Mouse (Mus musculus) hindbrain, embryonic 10.5 days (tissue): ENCODE results near the gene Csf2ra. TPM values are rescaled to one million over a fixed set of nuclear protein-coding genes. Genes with fewer than 3 reads are reported as not detected.
A peak's percentile ranks its signal among the peaks of the same experiment; 100 is the strongest.
"Not testable (repeated sequence)": the region's sequence is repeated elsewhere in the genome, so short reads cannot be mapped to it uniquely, and the experiment has no call there.

Experiments used
- DNase-seq: peaks from one replicate; pipeline ENCODE4 v3.0.0-alpha.2; 2017; ENCODE audit warnings: low spot score
- H3K27ac ChIP-seq: fragments of 300-500 bp; sonication (generic); 2 replicates; pipeline ENCODE4 v1.5.1; 2016; ENCODE audit warnings: mild to moderate bottlenecking, moderate library complexity
- H3K27me3 ChIP-seq: fragments of 300-500 bp; sonication (generic); 2 replicates; pipeline ENCODE4 v1.6.1; 2016; ENCODE audit warnings: mild to moderate bottlenecking; ENCODE audit not compliant: poor library complexity, insufficient read depth, severe bottlenecking
- H3K36me3 ChIP-seq: fragments of 300-500 bp; sonication (generic); 2 replicates; pipeline ENCODE4 v1.6.1; 2016; ENCODE audit warnings: mild to moderate bottlenecking, moderate library complexity
- H3K4me1 ChIP-seq: fragments of 300-500 bp; sonication (generic); replicated peaks from 2 replicates; pipeline ENCODE4 v1.6.1; 2016; ENCODE audit warnings: mild to moderate bottlenecking
- H3K4me3 ChIP-seq: fragments of 300-500 bp; sonication (generic); 2 replicates; pipeline ENCODE4 v1.5.1; 2016; ENCODE audit warnings: mild to moderate bottlenecking, moderate library complexity
- H3K9me3 ChIP-seq: fragments of 300-500 bp; sonication (generic); 2 replicates; pipeline ENCODE4 v1.6.1; 2016; ENCODE audit warnings: mild to moderate bottlenecking, moderate library complexity
- WGBS: fragments of 180-500 bp; shearing (Covaris S2); methylation state at CpG from one replicate; pipeline ENCODE4 v1.1.7; 2016; 5-methylcytosine and 5-hydroxymethylcytosine counted together
- polyA plus RNA-seq: library from polyadenylated mRNA; unstranded; fragments of >200 nt; fragmentation: Nextera tagmentation; extraction: Ambion mirVana; gene quantifications from 2 replicates; pipeline ENCODE4 v1.2.1, GENCODE M21; 2016

The Csf2ra gene
- polyA plus RNA-seq: 17.7 and 21.4 TPM in 2 replicates

- Histone ChIP-seq H3K4me3 (peak within 1 kb of the TSS; percentile 70), H3K4me1 (peaks cover 28% of the 10 kb centered on the region), H3K27ac (peak within 1 kb of the TSS; percentile 91), H3K27me3 (peaks cover 12% of the 10 kb centered on the region; the same call in 1 of the 2 replicates), H3K9me3 (peaks cover 20% of the 10 kb centered on the region), H3K36me3 (no peaks in the 10 kb centered on the region)
- 54% methylated on average over 36 of the region's 36 CpGs for WGBS
- DNase-seq: peak; percentile 6
These were observed at the start of gene Csf2ra for GRCm38 (mm10) chr19:61227941-61228701. TSS of gene Csf2ra (minus strand) at chr19:61228429.

GRCm38 (mm10) chr19:61275446-61275845 is 47.2 kb upstream of the Csf2ra start:
- Histone ChIP-seq H3K4me3 (no peak overlapping the region), H3K27ac (no peak overlapping the region), H3K9me3 (no peaks in the 10 kb centered on the region), H3K27me3 (no peaks in the 10 kb centered on the region), H3K36me3 (no peaks in the 10 kb centered on the region), H3K4me1 (no peaks in the 10 kb centered on the region)
- no peak for DNase-seq
- WGBS: 82% methylated on average over 1 of the region's 1 CpGs

GRCm38 (mm10) chr19:61269141-61269540 is 40.9 kb upstream of the Csf2ra start:
- H3K9me3 ChIP-seq, H3K27ac ChIP-seq, H3K36me3 ChIP-seq, DNase-seq, H3K4me1 ChIP-seq, H3K4me3 ChIP-seq, H3K27me3 ChIP-seq: not testable (repeated sequence)
- WGBS: 37% methylated on average over 11 of the region's 11 CpGs

GRCm38 (mm10) chr19:61267141-61267540 is 38.9 kb upstream of the Csf2ra start:
- Histone ChIP-seq H3K9me3 (no peaks in the 10 kb centered on the region), H3K36me3 (no peaks in the 10 kb centered on the region), H3K4me1 (no peaks in the 10 kb centered on the region), H3K27me3 (no peaks in the 10 kb centered on the region), H3K4me3 (no peak overlapping the region), H3K27ac (no peak overlapping the region)
- WGBS: 28% methylated on average over 7 of the region's 7 CpGs
- DNase-seq: no peak

- Histone ChIP-seq H3K27ac (no peak overlapping the region), H3K4me1 (no peaks in the 10 kb centered on the region), H3K27me3 (no peaks in the 10 kb centered on the region), H3K9me3 (no peaks in the 10 kb centered on the region), H3K4me3 (no peak overlapping the region), H3K36me3 (no peaks in the 10 kb centered on the region)
- peak; percentile 94 for DNase-seq
- WGBS: 3% methylated on average over 25 of the region's 26 CpGs
These were observed 38.4 kb upstream of the Csf2ra start for GRCm38 (mm10) chr19:61266651-61267050.

GRCm38 (mm10) chr19:61266246-61266615 is 38.0 kb upstream of the Csf2ra start:
- WGBS: 2% methylated on average over 12 of the region's 12 CpGs
- Histone ChIP-seq H3K4me1 (no peaks in the 10 kb centered on the region), H3K27ac (no peak overlapping the region), H3K36me3 (no peaks in the 10 kb centered on the region), H3K4me3 (no peak overlapping the region), H3K27me3 (no peaks in the 10 kb centered on the region), H3K9me3 (no peaks in the 10 kb centered on the region)
- peak; percentile 62 for DNase-seq

GRCm38 (mm10) chr19:61265349-61266245 is 37.4 kb upstream of the Csf2ra start:
- peak; percentile 73 for DNase-seq
- Histone ChIP-seq H3K27ac (no peak overlapping the region), H3K4me3 (no peak overlapping the region), H3K36me3 (no peaks in the 10 kb centered on the region), H3K4me1 (no peaks in the 10 kb centered on the region), H3K27me3 (no peaks in the 10 kb centered on the region), H3K9me3 (no peaks in the 10 kb centered on the region)
- WGBS: 32% methylated on average over 3 of the region's 3 CpGs

- Histone ChIP-seq H3K4me1 (no peaks in the 10 kb centered on the region), H3K27me3 (no peaks in the 10 kb centered on the region), H3K36me3 (no peaks in the 10 kb centered on the region), H3K4me3 (no peak overlapping the region), H3K9me3 (no peaks in the 10 kb centered on the region), H3K27ac (no peak overlapping the region)
- DNase-seq: no peak
These were observed 36.7 kb upstream of the Csf2ra start for GRCm38 (mm10) chr19:61264933-61265332.

- Histone ChIP-seq H3K4me1 (no peaks in the 10 kb centered on the region), H3K9me3 (no peaks in the 10 kb centered on the region), H3K27ac (no peak overlapping the region), H3K4me3 (no peak overlapping the region), H3K36me3 (no peaks in the 10 kb centered on the region), H3K27me3 (no peaks in the 10 kb centered on the region)
- peak; percentile 18 for DNase-seq
- 100% methylated on average over 1 of the region's 1 CpGs for WGBS
These were observed 36.0 kb upstream of the Csf2ra start for GRCm38 (mm10) chr19:61264227-61264626.

GRCm38 (mm10) chr19:61261241-61261640 is 33.0 kb upstream of the Csf2ra start:
- 86% methylated on average over 1 of the region's 1 CpGs for WGBS
- DNase-seq: no peak

GRCm38 (mm10) chr19:61257733-61258132 is 29.5 kb upstream of the Csf2ra start:
- Histone ChIP-seq H3K27me3 (no peaks in the 10 kb centered on the region), H3K4me1 (no peaks in the 10 kb centered on the region), H3K27ac (no peak overlapping the region), H3K9me3 (0 out of 2 replicates have a peak, but pooled peaks cover 3% of the 10 kb centered on the region), H3K36me3 (no peaks in the 10 kb centered on the region), H3K4me3 (no peak overlapping the region)
- WGBS: 94% methylated on average over 18 of the region's 18 CpGs
- no peak for DNase-seq

More at GRCm38 (mm10) chr19:61261241-61261640, 33.0 kb upstream of the Csf2ra start:
- Histone ChIP-seq H3K4me3 (no peak overlapping the region), H3K9me3 (no peaks in the 10 kb centered on the region), H3K36me3 (no peaks in the 10 kb centered on the region), H3K4me1 (no peaks in the 10 kb centered on the region), H3K27me3 (no peaks in the 10 kb centered on the region), H3K27ac (no peak overlapping the region)

GRCm38 (mm10) chr19:61256166-61256887 is 28.1 kb upstream of the Csf2ra start:
- no peaks in the 10 kb centered on the region for H3K36me3 ChIP-seq

More at GRCm38 (mm10) chr19:61256166-61256887, 28.1 kb upstream of the Csf2ra start:
- no peak overlapping the region for H3K4me3 ChIP-seq
- no peaks in the 10 kb centered on the region for H3K4me1 ChIP-seq
- no peaks in the 10 kb centered on the region for H3K27me3 ChIP-seq
- no peak for DNase-seq
- no peak overlapping the region for H3K27ac ChIP-seq
- WGBS: 92% methylated on average over 7 of the region's 7 CpGs
- 0 out of 2 replicates have a peak, but pooled peaks cover 3% of the 10 kb centered on the region for H3K9me3 ChIP-seq
